Mouse (Mus musculus) 416B (cell line): Measurements from ENCODE around the gene Nab2.
A peak's percentile ranks its signal among the peaks of the same experiment; 100 is the strongest.

Experiments
- DNase-seq: peaks from one replicate; pipeline ENCODE4 v3.0.0; 2011; ENCODE audit warnings: low read depth

Gene Nab2

GRCm38 (mm10) chr10:127668093-127669050 is at the start of gene Nab2:
TSS of gene Nab2 (minus strand) at chr10:127668568.
- peak; percentile 92 for DNase-seq

- DNase-seq = no peak
These were observed 44.4 kb upstream of the Nab2 start for GRCm38 (mm10) chr10:127712736-127713135.

GRCm38 (mm10) chr10:127710331-127710730 is 42.0 kb upstream of the Nab2 start:
- no peak for DNase-seq

GRCm38 (mm10) chr10:127708850-127709370 is 40.5 kb upstream of the Nab2 start:
- no peak for DNase-seq

- no peak for DNase-seq
These were observed 39.4 kb upstream of the Nab2 start for GRCm38 (mm10) chr10:127707721-127708120.

- peak; percentile 50 for DNase-seq
These were observed 37.4 kb upstream of the Nab2 start for GRCm38 (mm10) chr10:127705783-127706182.

- no peak for DNase-seq
These were observed 36.4 kb upstream of the Nab2 start, which contains the start of gene Myo1a for GRCm38 (mm10) chr10:127704766-127705220. TSS of gene Myo1a (plus strand) at chr10:127705170.

GRCm38 (mm10) chr10:127704293-127704692 is 35.9 kb upstream of the Nab2 start:
- DNase-seq = no peak

GRCm38 (mm10) chr10:127703299-127703698 is 34.9 kb upstream of the Nab2 start:
- peak; percentile 16 for DNase-seq

- DNase-seq = no peak
These were observed 30.6 kb upstream of the Nab2 start for GRCm38 (mm10) chr10:127698966-127699365.

GRCm38 (mm10) chr10:127695775-127696174 is 27.4 kb upstream of the Nab2 start:
- DNase-seq = no peak

GRCm38 (mm10) chr10:127694636-127695035 is 26.3 kb upstream of the Nab2 start:
- peak; percentile 65 for DNase-seq

GRCm38 (mm10) chr10:127691053-127691452 is 22.7 kb upstream of the Nab2 start:
- no peak for DNase-seq

- DNase-seq = peak; percentile 23
These were observed 14.5 kb upstream of the Nab2 start for GRCm38 (mm10) chr10:127682886-127683285.

- no peak for DNase-seq
These were observed 11.5 kb upstream of the Nab2 start for GRCm38 (mm10) chr10:127679881-127680280.

GRCm38 (mm10) chr10:127679208-127679607 is 10.8 kb upstream of the Nab2 start:
- no peak for DNase-seq

GRCm38 (mm10) chr10:127677591-127678336 is 9.4 kb upstream of the Nab2 start:
- DNase-seq = peak; percentile 92

- DNase-seq = peak; percentile 99
These were observed 8.6 kb upstream of the Nab2 start for GRCm38 (mm10) chr10:127676691-127677548.

- DNase-seq = no peak
These were observed 7.6 kb upstream of the Nab2 start for GRCm38 (mm10) chr10:127675859-127676398.

GRCm38 (mm10) chr10:127674794-127675522 is 6.6 kb upstream of the Nab2 start:
- peak; percentile 94 for DNase-seq
